Mouse (Mus musculus) intestine, embryonic 14.5 days (tissue): Measurements from ENCODE around the gene Cfb. TPM values are rescaled to one million over a fixed set of nuclear protein-coding genes. Genes with fewer than 3 reads are reported as not detected.

Experiments used
- ATAC-seq: fragments of 200-750 bp; cut with Nextera tagmentation; replicated peaks from 2 replicates; pipeline ENCODE4 v1.8.0; 2017; ENCODE audit warnings: low read depth, moderate number of reproducible peaks, moderate TSS enrichment, moderate library complexity; ENCODE audit not compliant: low FRiP score, low TSS enrichment
- DNase-seq: peaks from one replicate; pipeline ENCODE4 v3.0.0-alpha.2; 2018; ENCODE audit warnings: low spot score
- H3K27ac ChIP-seq: fragments of 300-500 bp; sonication (generic); 2 replicates; pipeline ENCODE4 v1.5.1; 2014; ENCODE audit warnings: low read depth, mild to moderate bottlenecking, control low read depth
- H3K27me3 ChIP-seq: fragments of 300-500 bp; sonication (generic); replicated peaks from 2 replicates; pipeline ENCODE4 v1.6.1; 2014; ENCODE audit warnings: low read length, control low read depth; ENCODE audit not compliant: control insufficient read depth, insufficient read depth
- H3K36me3 ChIP-seq: fragments of 300-500 bp; sonication (generic); 2 replicates; pipeline ENCODE4 v1.6.1; 2014; ENCODE audit warnings: low read length, control low read depth; ENCODE audit not compliant: control insufficient read depth, insufficient read depth
- H3K4me1 ChIP-seq: fragments of 300-500 bp; sonication (generic); replicated peaks from 2 replicates; pipeline ENCODE4 v1.6.1; 2014; ENCODE audit warnings: low read length, control low read depth, mixed read lengths; ENCODE audit not compliant: control insufficient read depth, insufficient read depth
- H3K4me2 ChIP-seq: fragments of 300-500 bp; sonication (generic); 2 replicates; pipeline ENCODE4 v1.6.1; 2014; ENCODE audit warnings: low read length
- H3K4me3 ChIP-seq: fragments of 300-500 bp; sonication (generic); 2 replicates; pipeline ENCODE4 v1.5.1; 2014; ENCODE audit warnings: low read depth, low read length, control low read depth, mixed read lengths
- H3K9ac ChIP-seq: fragments of 300-500 bp; sonication (generic); 2 replicates; pipeline ENCODE4 v1.6.1; 2014; ENCODE audit warnings: mild to moderate bottlenecking, low read length
- H3K9me3 ChIP-seq: fragments of 300-500 bp; sonication (generic); 2 replicates; pipeline ENCODE4 v1.6.1; 2016; ENCODE audit warnings: low read length, control low read depth; ENCODE audit not compliant: control insufficient read depth
- WGBS: fragments of 180-500 bp; shearing (Covaris S2); extraction: QIAGEN DNeasy Blood & Tissue Kit; methylation state at CpG from one replicate; pipeline ENCODE4 v1.1.7; 2014; 5-methylcytosine and 5-hydroxymethylcytosine counted together
- polyA plus RNA-seq: library from polyadenylated mRNA; unstranded; fragments of >200 nt; fragmentation: Nextera tagmentation; extraction: Ambion mirVana; gene quantifications from 2 replicates; pipeline ENCODE4 v1.2.1, GENCODE M21; 2014

Gene Cfb
- polyA plus RNA-seq, 1 experiment from 2014 or later, result 19.4 TPM

DNA sequence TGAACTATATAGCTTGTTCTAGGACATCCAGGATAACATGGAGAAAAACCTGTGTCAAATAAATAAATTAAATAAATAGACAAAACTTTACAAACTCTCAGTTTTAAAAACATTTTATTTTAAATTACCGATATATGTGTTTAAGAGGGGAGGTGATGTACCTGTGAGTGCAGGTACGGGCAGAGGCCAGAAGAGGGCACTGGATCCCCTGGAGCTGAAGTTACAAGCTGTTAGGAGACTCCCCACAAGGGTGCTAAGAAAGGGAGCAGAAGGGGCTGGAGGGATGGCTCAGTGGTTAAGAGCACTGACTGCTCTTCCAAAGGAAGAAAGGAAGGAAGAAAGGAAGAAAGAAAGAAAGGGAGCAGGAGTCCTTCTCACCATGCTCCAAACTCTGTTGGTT lies 29.1 kb upstream of the Cfb start:
- ATAC-seq (no peak), DNase-seq (no peak)
- Histone ChIP-seq H3K27ac (no peak overlapping the region), H3K4me2 (no peak overlapping the region), H3K9me3 (no peaks in the 10 kb centered on the region), H3K27me3 (no peaks in the 10 kb centered on the region), H3K4me3 (no peak overlapping the region), H3K9ac (no peak overlapping the region), H3K36me3 (0 out of 2 replicates have a peak, but pooled peaks cover 2% of the 10 kb centered on the region), H3K4me1 (peaks cover 13% of the 10 kb centered on the region)
- WGBS, result 92% methylated on average over 2 of the region's 2 CpGs

DNA sequence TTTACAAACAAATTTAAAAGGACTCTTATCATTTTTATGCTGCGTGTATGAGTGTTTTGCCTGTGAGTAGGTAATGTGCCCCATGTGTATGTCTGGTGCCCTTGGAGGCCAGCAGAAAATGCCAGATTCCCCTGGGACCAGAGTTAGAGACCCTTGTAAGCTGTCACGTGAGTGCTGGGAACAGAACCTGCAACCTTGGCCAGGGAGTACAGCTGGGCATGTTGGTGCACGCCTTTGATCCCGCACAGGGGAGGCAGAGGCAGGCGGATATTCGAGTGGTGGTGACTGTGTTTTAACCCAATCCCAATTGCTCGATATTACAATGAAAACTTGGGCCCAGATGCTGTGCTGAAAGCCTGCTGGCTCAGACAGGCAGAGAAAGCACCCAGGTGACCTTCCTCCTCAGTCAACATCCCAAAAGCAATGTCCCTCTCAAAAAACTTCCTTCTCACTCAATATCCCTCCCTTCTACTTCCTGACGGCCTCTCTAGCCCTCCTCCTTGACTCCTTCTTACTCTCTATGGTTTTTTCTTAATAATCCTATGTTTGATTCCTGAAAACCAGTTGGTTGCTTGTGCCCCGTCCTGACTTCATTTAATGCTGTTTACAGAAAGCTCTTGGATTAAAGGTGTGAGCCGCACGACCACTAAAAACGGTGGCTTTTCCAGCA lies 27.9 kb upstream of the Cfb start:
- Histone ChIP-seq H3K9ac (no peak overlapping the region), H3K4me1 (peaks cover 5% of the 10 kb centered on the region), H3K4me3 (no peak overlapping the region), H3K27ac (no peak overlapping the region), H3K27me3 (no peaks in the 10 kb centered on the region), H3K4me2 (no peak overlapping the region), H3K36me3 (no peaks in the 10 kb centered on the region), H3K9me3 (no peaks in the 10 kb centered on the region)
- WGBS, result 83% methylated on average over 12 of the region's 12 CpGs
- ATAC-seq (no peak), DNase-seq (no peak)

DNA sequence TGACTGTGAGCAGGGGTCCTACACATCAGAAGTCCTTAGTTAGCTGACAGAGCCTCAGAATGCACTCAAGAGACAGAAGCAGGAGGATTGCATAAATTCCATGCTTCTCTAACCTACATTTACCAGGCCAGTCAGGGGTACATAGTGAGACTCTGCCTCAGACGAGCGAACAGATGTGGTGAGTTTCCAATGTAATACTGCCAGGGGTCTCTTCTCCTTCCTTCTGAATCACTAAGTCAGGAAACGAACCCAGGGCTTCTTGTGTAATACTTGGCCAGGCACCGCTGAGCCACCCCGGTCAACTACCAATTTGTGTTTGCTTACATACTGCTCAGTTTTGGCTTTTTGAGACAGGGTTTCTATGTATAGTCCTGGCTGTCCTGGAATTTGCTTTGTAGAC lies 25.6 kb upstream of the Cfb start:
- Histone ChIP-seq H3K36me3 (no peaks in the 10 kb centered on the region), H3K27ac (no peak overlapping the region), H3K9ac (no peak overlapping the region), H3K4me1 (no peaks in the 10 kb centered on the region), H3K4me2 (no peak overlapping the region), H3K4me3 (no peak overlapping the region), H3K9me3 (no peaks in the 10 kb centered on the region), H3K27me3 (no peaks in the 10 kb centered on the region)
- WGBS, result 85% methylated on average over 5 of the region's 5 CpGs
- DNase-seq, result no peak
- ATAC-seq, result no peak

DNA sequence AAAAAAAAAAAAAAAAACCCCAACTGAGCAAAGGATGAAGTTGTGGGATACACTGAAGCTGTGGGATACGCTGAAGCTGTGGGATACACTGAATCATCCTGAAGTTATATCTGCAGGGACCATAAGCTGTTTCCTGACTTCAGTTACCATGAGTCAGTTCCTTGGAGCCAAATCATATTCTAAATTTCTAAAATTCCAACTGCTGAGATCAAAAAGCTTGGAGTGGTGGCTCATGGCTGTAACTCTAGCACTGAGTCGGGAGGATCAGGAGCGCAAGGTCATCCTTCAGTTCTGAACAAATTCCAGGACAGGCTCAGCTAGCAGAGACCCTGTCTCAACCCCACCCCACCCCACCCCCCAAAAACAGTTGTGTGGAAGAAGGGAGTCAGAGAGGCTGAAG lies 23.3 kb upstream of the Cfb start:
- Histone ChIP-seq H3K4me2 (no peak overlapping the region), H3K27me3 (no peaks in the 10 kb centered on the region), H3K27ac (no peak overlapping the region), H3K4me1 (no peaks in the 10 kb centered on the region), H3K4me3 (no peak overlapping the region), H3K36me3 (no peaks in the 10 kb centered on the region), H3K9ac (no peak overlapping the region), H3K9me3 (no peaks in the 10 kb centered on the region)
- ATAC-seq (no peak), DNase-seq (no peak)
- WGBS, result 74% methylated on average over 3 of the region's 3 CpGs

DNA sequence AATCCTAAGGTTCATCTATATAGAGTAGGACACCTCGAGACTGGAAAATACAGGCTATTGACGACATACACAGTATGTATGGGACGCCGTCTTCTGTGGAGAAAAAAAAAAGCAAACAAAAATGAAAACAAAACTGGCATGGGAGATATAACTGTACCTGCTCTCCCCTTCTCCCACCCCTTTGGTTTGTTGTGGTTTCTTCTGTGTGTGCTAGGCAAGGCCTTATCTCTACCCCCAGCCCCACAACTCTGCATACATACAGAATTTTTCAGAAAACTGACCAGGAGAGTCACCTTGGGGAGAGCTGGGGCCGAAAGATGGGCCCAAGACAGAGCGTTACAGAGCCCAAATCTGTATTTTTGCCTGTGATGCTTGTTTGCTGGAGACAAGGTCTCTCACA lies 22.4 kb upstream of the Cfb start:
- Histone ChIP-seq H3K27ac (no peak overlapping the region), H3K27me3 (no peaks in the 10 kb centered on the region), H3K4me3 (no peak overlapping the region), H3K9ac (no peak overlapping the region), H3K36me3 (no peaks in the 10 kb centered on the region), H3K4me1 (no peaks in the 10 kb centered on the region), H3K9me3 (no peaks in the 10 kb centered on the region), H3K4me2 (no peak overlapping the region)
- ATAC-seq, result no peak
- 82% methylated on average over 6 of the region's 6 CpGs for WGBS
- DNase-seq, result no peak

DNA sequence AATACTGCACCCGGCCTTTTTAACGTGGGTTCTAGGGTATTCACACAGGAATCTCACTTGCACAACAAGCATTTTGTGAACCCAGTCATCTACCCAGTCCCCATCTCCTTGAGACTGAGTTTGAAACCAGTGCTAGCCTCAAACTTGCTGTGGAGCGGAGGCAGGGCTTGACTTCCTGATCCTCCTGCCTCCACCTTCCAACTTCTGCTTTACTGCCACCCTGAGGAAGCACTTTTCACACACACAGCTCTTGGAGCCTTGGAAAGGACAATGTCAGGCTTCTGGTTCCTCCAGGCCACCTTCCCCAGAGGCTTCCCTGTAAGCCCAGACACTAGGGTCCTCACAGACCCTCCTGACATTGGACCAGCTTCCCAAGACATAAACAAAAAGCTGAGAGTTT lies 21.0 kb upstream of the Cfb start:
- Histone ChIP-seq H3K4me3 (no peak overlapping the region), H3K4me1 (no peaks in the 10 kb centered on the region), H3K27ac (no peak overlapping the region), H3K9me3 (no peaks in the 10 kb centered on the region), H3K4me2 (no peak overlapping the region), H3K27me3 (no peaks in the 10 kb centered on the region), H3K9ac (no peak overlapping the region), H3K36me3 (no peaks in the 10 kb centered on the region)
- ATAC-seq (no peak), DNase-seq (no peak)
- WGBS, result 78% methylated on average over 3 of the region's 3 CpGs

DNA sequence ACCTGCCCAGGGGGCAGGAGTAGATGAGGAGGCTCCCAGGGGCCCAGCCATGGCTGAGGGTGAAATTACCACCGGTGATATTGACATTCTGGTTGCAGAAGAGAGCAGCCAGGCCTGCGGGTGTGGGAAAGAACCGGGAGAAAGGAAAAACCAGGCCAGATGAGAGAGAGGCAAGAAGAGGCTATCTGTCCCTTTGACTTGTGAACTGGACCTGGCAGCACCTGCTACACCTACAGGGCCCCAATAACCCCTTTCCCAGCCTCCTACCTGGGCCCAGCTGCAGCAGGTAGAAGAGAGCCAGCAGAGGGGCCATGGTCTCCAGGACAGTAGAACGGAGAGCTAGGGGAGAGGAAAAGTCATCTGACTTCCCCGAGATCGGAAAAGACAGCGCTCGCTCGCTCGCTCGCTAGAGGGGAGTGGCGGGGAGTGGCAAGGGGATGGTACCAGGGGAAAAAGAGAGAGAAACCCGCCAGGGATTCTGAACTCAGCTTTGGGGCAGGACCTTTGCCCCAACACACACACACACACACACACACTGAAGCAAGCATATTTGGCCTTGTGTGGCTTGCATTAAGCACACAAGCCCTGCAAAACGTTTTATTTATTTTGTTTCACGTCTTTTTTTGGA lies 19.5 kb upstream of the Cfb start, which contains the start of gene Gm20547:
Gene Gm20547 (minus strand): TSS at position 360 of the 628 bp plus-strand sequence.
- no peak for ATAC-seq
- Histone ChIP-seq H3K27me3 (no peaks in the 10 kb centered on the region), H3K9ac (0 out of 2 replicates have a peak within 1 kb of the TSS, but pooled peaks have one; percentile 16), H3K4me3 (0 out of 2 replicates have a peak within 1 kb of the TSS, but pooled peaks have one; percentile 10), H3K27ac (no peak within 1 kb of the TSS), H3K4me2 (peak within 1 kb of the TSS; percentile 32), H3K36me3 (no peaks in the 10 kb centered on the region), H3K9me3 (no peaks in the 10 kb centered on the region), H3K4me1 (no peaks in the 10 kb centered on the region)
- 8% methylated on average over 15 of the region's 15 CpGs for WGBS
- peak; percentile 69 for DNase-seq

DNA sequence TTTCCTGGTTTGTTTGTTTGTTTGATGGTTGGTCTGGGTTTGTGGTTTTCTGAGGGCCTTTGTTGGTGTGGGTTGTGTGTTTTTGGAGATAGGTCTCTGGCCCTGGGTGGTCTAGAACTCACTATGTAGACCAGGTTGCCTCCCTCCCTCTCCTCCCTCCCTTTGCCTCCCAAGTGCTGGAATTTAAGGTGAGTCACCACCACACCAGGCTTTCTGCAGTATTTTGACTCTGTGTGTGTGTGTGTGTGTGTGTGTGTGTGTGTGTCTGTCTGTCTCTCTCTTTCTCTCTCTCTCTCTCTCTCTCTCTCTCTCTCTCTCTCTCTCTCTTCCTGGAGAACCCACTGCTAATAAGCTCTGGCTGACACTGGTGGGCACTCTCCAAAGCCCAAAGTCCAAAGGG lies 18.8 kb upstream of the Cfb start:
- DNase-seq (no peak), ATAC-seq (no peak; the same call in 1 of the 2 replicates)
- Histone ChIP-seq H3K4me1 (no peaks in the 10 kb centered on the region), H3K27ac (no peak overlapping the region), H3K9me3 (no peaks in the 10 kb centered on the region), H3K9ac (no peak overlapping the region), H3K36me3 (no peaks in the 10 kb centered on the region), H3K4me3 (no peak overlapping the region), H3K27me3 (no peaks in the 10 kb centered on the region), H3K4me2 (no peak overlapping the region)

DNA sequence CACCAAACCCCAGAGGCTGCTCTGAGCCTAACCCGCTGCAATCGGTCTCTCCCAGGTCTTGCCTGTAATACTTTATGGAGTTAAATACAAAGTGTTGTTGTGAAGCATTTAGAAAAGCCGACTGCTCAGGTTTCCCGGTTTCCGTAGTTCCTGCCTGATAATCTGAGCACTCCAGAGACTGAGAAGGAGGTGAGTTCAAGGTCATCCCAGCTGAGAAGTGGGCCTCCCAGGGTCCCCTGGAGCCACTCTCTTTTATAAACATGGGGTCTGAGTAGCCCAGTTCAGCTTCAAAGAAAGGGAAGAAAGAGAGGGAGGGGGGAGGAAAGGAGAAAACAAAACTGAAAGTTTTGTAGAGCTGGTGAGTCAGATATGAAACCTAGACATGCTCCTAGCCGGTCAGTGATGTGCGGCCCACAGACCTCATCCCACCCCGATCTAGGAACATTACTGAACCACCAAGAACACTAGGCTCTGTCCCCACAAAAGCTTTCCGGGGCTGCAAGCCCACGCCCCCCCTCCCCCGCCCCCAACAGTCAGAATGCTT lies 17.1 kb upstream of the Cfb start, which contains the start of gene Zbtb12:
Gene Zbtb12 (plus strand): TSS at position 148 of the 544 bp plus-strand sequence.
- H3K4me1 ChIP-seq, result no peaks in the 10 kb centered on the region
- ATAC-seq (no peak), DNase-seq (no peak)
- 57% methylated on average over 11 of the region's 11 CpGs for WGBS
- H3K9ac ChIP-seq, result no peak within 1 kb of the TSS
- H3K4me2 ChIP-seq, result no peak within 1 kb of the TSS
- no peak within 1 kb of the TSS for H3K4me3 ChIP-seq
- no peaks in the 10 kb centered on the region for H3K36me3 ChIP-seq
- H3K9me3 ChIP-seq, result no peaks in the 10 kb centered on the region
- H3K27me3 ChIP-seq, result no peaks in the 10 kb centered on the region
- H3K27ac ChIP-seq, result no peak within 1 kb of the TSS
